ENCODE assay signal across 8 mouse cellular contexts in genomic region chr2:35199971-35200897, GRCm38 (mm10). TPM values are rescaled to one million over a fixed set of nuclear protein-coding genes. Genes with fewer than 3 reads are reported as not detected.
DNase-seq lines count a peak whose midpoint lies in the region; ATAC-seq and TF ChIP-seq lines count a peak whose summit lies in the region.

No protein-coding gene starts in this region.

- TF ChIP-seq POLR2A in liver, adult 2 months (IDR thresholded peaks at IDR 0.05; ENCODE audit: extremely low read depth, insufficient read depth, low read length): no peak
- no peak for TF ChIP-seq POLR2A in myocyte (IDR thresholded peaks at IDR 0.05; ENCODE audit: insufficient read length, low read depth)

- H3K27me3 ChIP-seq in intestine, postnatal 0 days (replicated peaks; ENCODE audit: control insufficient read depth, insufficient read depth, low read length): no peaks in the 10 kb centered on the region
- H3K27me3 ChIP-seq in liver, adult 2 months (ENCODE audit: control insufficient read depth, insufficient read depth, low read length): no peaks in the 10 kb centered on the region
- H3K27me3 ChIP-seq in myocyte (ENCODE audit: control insufficient read depth, insufficient read depth, insufficient read length): no peaks in the 10 kb centered on the region

- H3K9ac ChIP-seq in intestine, postnatal 0 days (ENCODE audit: low read depth, low read length): peak overlapping the region; percentile 100
- peak overlapping the region; percentile 98 for H3K9ac ChIP-seq in liver, adult 2 months (ENCODE audit: low read depth, low read length)

- H3K27ac ChIP-seq in intestine, postnatal 0 days (ENCODE audit: low read depth, low read length): peak overlapping the region; percentile 97
- H3K27ac ChIP-seq in liver, adult 2 months (replicated peaks; ENCODE audit: insufficient read depth, low read depth, low read length): peak overlapping the region; percentile 95

- H3K79me2 ChIP-seq in liver, adult 2 months (ENCODE audit: control insufficient read depth, insufficient read depth, low read length): peaks cover 19% of the 10 kb centered on the region
- peaks cover 54% of the 10 kb centered on the region for H3K79me2 ChIP-seq in myocyte (ENCODE audit: control insufficient read depth, insufficient read depth)

- peak overlapping the region; percentile 89 for H3ac ChIP-seq in myocyte (ENCODE audit: control insufficient read depth, insufficient read length)

- peak; percentile 52 for DNase-seq in 3134 (ENCODE audit: extremely low read depth, insufficient read length, low spot score)
- DNase-seq in NIH3T3 (ENCODE audit: low read depth): peak; percentile 37
- peak; percentile 45 for DNase-seq in embryo, embryonic 10 days (ENCODE audit: low spot score)
- DNase-seq in gastrocnemius, postnatal 25 days: peak; percentile 53
- DNase-seq in liver, adult 2 months (ENCODE audit: extremely low read depth, low read depth, low spot score): peak; percentile 39
- peak; percentile 70 for DNase-seq in testis, postnatal 10 days (ENCODE audit: low spot score)

- H3K4me1 ChIP-seq in intestine, postnatal 0 days (replicated peaks; ENCODE audit: control insufficient read depth, insufficient read depth, low read length): 0 out of 2 replicates have a peak, but pooled peaks cover 6% of the 10 kb centered on the region
- peaks cover 15% of the 10 kb centered on the region for H3K4me1 ChIP-seq in liver, adult 2 months (ENCODE audit: control insufficient read depth, insufficient read depth, low read length)

- H3K9me3 ChIP-seq in intestine, postnatal 0 days (ENCODE audit: control insufficient read depth): no peaks in the 10 kb centered on the region

- ATAC-seq in intestine, postnatal 0 days: peak; percentile 74

- no peak for TF ChIP-seq CTCF in intestine, postnatal 0 days (IDR thresholded peaks at IDR 0.05; ENCODE audit: low read depth)
- no peak for TF ChIP-seq CTCF in liver, adult 2 months (IDR thresholded peaks at IDR 0.05; ENCODE audit: low read depth, low read length)

- H3K4me3 ChIP-seq in intestine, postnatal 0 days (ENCODE audit: low read depth, low read length): peak overlapping the region; percentile 99
- peak overlapping the region; percentile 93 for H3K4me3 ChIP-seq in liver, adult 2 months (ENCODE audit: insufficient read depth, low read depth, low read length)
- peak overlapping the region; percentile 45 for H3K4me3 ChIP-seq in myocyte

- peak overlapping the region; percentile 75 for H3K4me2 ChIP-seq in intestine, postnatal 0 days (replicated peaks; ENCODE audit: low read depth)
- peak overlapping the region; percentile 96 for H3K4me2 ChIP-seq in myocyte (ENCODE audit: low read depth)

- H3K36me3 ChIP-seq in intestine, postnatal 0 days (ENCODE audit: control insufficient read depth, insufficient read depth): no peaks in the 10 kb centered on the region
- H3K36me3 ChIP-seq in liver, adult 2 months (ENCODE audit: control insufficient read depth, insufficient read depth, low read length): 0 out of 2 replicates have a peak, but pooled peaks cover 2% of the 10 kb centered on the region
- no peaks in the 10 kb centered on the region for H3K36me3 ChIP-seq in myocyte (ENCODE audit: control insufficient read depth, insufficient read depth)

- WGBS in intestine, postnatal 0 days: under 1% methylated on average over 85 of the region's 90 CpGs
- under 1% methylated on average over 90 of the region's 90 CpGs for WGBS in liver, adult 2 months

TF ChIP-seq in myocyte, 11 proteins besides CTCF, POLR2A, EP300 and RAD21:
- TF ChIP-seq REST (IDR thresholded peaks at IDR 0.05; ENCODE audit: insufficient read depth, insufficient read length) (no peak), POLR2AphosphoS2 (IDR thresholded peaks at IDR 0.05; ENCODE audit: insufficient read length, low read depth) (peak; percentile 34), MYOG (IDR thresholded peaks at IDR 0.05; ENCODE audit: control insufficient read depth in 1 of 3, insufficient read depth in 1 of 3, insufficient read length in 2 of 3, low read depth in 2 of 3) (peak in 1 of 3 experiments; percentile 5)

RNA-seq across cellular contexts. Expression of gene Rab14, which starts 0.7 kb away (rescaled TPM):
- total RNA-seq in gastrocnemius, postnatal 25 days (2021): 10 to 100 TPM; 79.3 to 81.6 TPM
- polyA plus RNA-seq in intestine, postnatal 0 days (2015; fragmentation: Nextera tagmentation; extraction: Ambion mirVana): 364 and 399 TPM in 2 replicates
- total RNA-seq in liver, adult 2 months (2014; rRNA removed): 109 and 112 TPM in 2 replicates
- polyA plus RNA-seq in liver, adult 2 months (2012; rRNA removed): 246 and 305 TPM in 2 replicates
- polyA plus RNA-seq in myocyte (2012; fragmentation: generic; extraction: Trizol): 102 TPM

RNA-seq across cellular contexts. Expression of gene Gsn, which starts 55.9 kb away (rescaled TPM):
- 100 to 1,000 TPM; 345 to 440 TPM for total RNA-seq in gastrocnemius, postnatal 25 days (2021)
- polyA plus RNA-seq in intestine, postnatal 0 days (2015; fragmentation: Nextera tagmentation; extraction: Ambion mirVana): 129 and 138 TPM in 2 replicates
- 16.9 and 22.8 TPM in 2 replicates for total RNA-seq in liver, adult 2 months (2014; rRNA removed)
- polyA plus RNA-seq in liver, adult 2 months (2012; rRNA removed): 20.9 and 22.5 TPM in 2 replicates
- 282 TPM for polyA plus RNA-seq in myocyte (2012; fragmentation: generic; extraction: Trizol)

Comparison
In these comparisons a context has a peak if more than half of its experiments do, and no peak if none do; other contexts are left out.
1. Peak in every context shown above with its lines: DNase-seq, ATAC-seq, H3K4me3 ChIP-seq and H3K27ac ChIP-seq.
2. H3K4me3 ChIP-seq: peak in every context shown above with its lines; median percentile 99 in intestine, postnatal 0 days; 93 in liver, adult 2 months; 45 in myocyte.